Mouse (Mus musculus) embryonic facial prominence, embryonic 12.5 days (tissue): Measurements from ENCODE around the gene Gfod1. TPM values are rescaled to one million over a fixed set of nuclear protein-coding genes. Genes with fewer than 3 reads are reported as not detected.

Experiments used
- ATAC-seq: fragments of 200-750 bp; cut with Nextera tagmentation; 2 replicates; pipeline ENCODE4 v1.8.0; 2017; ENCODE audit not compliant: insufficient number of reproducible peaks, insufficient read depth, low FRiP score, low TSS enrichment
- H3K27ac ChIP-seq: fragments of 300-500 bp; sonication (generic); 2 replicates; pipeline ENCODE4 v1.5.1; 2016; ENCODE audit warnings: mild to moderate bottlenecking
- H3K27me3 ChIP-seq: fragments of 300-500 bp; sonication (generic); 2 replicates; pipeline ENCODE4 v1.6.1; 2016; ENCODE audit warnings: mild to moderate bottlenecking, moderate library complexity
- H3K36me3 ChIP-seq: fragments of 300-500 bp; sonication (generic); 2 replicates; pipeline ENCODE4 v1.6.1; 2016; ENCODE audit warnings: mild to moderate bottlenecking
- H3K4me1 ChIP-seq: fragments of 300-500 bp; sonication (generic); 2 replicates; pipeline ENCODE4 v1.6.1; 2016
- H3K4me2 ChIP-seq: fragments of 300-500 bp; sonication (generic); replicated peaks from 2 replicates; pipeline ENCODE4 v1.6.1; 2016; ENCODE audit warnings: mild to moderate bottlenecking, moderate library complexity
- H3K4me3 ChIP-seq: fragments of 300-500 bp; sonication (generic); 2 replicates; pipeline ENCODE4 v1.5.1; 2016; ENCODE audit warnings: mild to moderate bottlenecking
- H3K9ac ChIP-seq: fragments of 300-500 bp; sonication (generic); 2 replicates; pipeline ENCODE4 v1.6.1; 2016; ENCODE audit warnings: mild to moderate bottlenecking, moderate library complexity
- H3K9me3 ChIP-seq: fragments of 300-500 bp; sonication (generic); 2 replicates; pipeline ENCODE4 v1.6.1; 2016; ENCODE audit warnings: mild to moderate bottlenecking, moderate library complexity
- WGBS: fragments of 180-500 bp; shearing (Covaris S2); methylation state at CpG from one replicate; pipeline ENCODE4 v1.1.7; 2016; 5-methylcytosine and 5-hydroxymethylcytosine counted together
- polyA plus RNA-seq: library from polyadenylated mRNA; unstranded; fragments of >200 nt; fragmentation: Nextera tagmentation; extraction: Ambion mirVana; gene quantifications from 2 replicates; pipeline ENCODE4 v1.2.1, GENCODE M21; 2016

Gfod1 gene
- polyA plus RNA-seq = 0.66 and 0.87 TPM in 2 replicates

DNA sequence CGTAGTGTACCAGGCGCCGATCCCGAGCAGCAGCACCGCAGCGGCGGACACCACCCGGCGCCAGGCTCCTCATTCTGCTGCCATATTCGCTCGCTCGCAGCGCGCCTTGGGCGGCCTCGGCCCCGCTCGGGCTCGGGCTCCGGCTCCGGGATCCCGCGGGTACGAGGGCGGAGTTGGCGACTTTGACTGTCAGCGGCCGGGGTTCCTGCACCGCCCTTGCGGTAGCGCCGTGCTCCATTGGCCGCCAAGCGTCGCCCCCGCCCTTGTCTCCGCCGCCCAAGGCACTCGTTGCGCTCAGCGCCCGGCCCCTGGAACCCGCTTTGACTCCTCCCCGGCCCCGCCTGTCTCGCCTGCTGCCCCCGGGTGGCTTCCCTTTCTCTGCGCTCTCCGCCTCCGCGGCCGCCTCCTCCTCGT is at the start of gene Gfod1:
Gfod1 (minus strand) TSS at position 155 of the 414 bp plus-strand sequence.
- peak within 1 kb of the TSS; percentile 66 for H3K4me3 ChIP-seq
- H3K27me3 ChIP-seq = peaks cover 40% of the 10 kb centered on the region
- peaks cover 16% of the 10 kb centered on the region; the same call in 1 of the 2 replicates for H3K4me1 ChIP-seq
- H3K9me3 ChIP-seq = no peaks in the 10 kb centered on the region
- peak; percentile 93 for ATAC-seq
- peak within 1 kb of the TSS; percentile 99 for H3K4me2 ChIP-seq
- H3K9ac ChIP-seq = peak within 1 kb of the TSS; percentile 71
- peak within 1 kb of the TSS; percentile 67 for H3K27ac ChIP-seq
- WGBS = under 1% methylated on average over 53 of the region's 53 CpGs
- no peaks in the 10 kb centered on the region for H3K36me3 ChIP-seq

DNA sequence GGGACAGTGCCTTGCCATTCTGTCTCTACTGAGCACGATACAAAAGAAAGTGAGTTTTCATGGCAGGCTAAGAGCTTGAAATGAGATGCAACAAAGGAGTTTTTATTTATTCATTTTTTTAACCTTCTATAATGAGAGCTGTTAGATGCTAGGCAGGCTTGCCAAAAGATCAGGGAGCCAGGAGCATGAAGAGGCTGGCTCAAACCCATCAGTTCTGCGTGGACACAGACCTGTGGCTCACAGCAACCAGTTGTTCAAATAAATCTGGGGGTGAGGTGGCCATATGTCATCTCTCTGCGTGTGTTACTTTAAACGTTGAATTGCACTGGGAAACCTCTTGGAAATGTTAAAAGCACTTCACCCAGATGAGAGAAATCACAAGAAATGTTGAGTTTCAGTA is 49.4 kb upstream of the Gfod1 start:
- Histone ChIP-seq H3K4me3 (no peak overlapping the region), H3K4me1 (peaks cover 5% of the 10 kb centered on the region; the same call in 1 of the 2 replicates), H3K36me3 (no peaks in the 10 kb centered on the region), H3K4me2 (no peak overlapping the region), H3K9me3 (no peaks in the 10 kb centered on the region), H3K9ac (no peak overlapping the region), H3K27ac (no peak overlapping the region), H3K27me3 (no peaks in the 10 kb centered on the region)
- ATAC-seq = no peak
- 70% methylated on average over 4 of the region's 4 CpGs for WGBS

DNA sequence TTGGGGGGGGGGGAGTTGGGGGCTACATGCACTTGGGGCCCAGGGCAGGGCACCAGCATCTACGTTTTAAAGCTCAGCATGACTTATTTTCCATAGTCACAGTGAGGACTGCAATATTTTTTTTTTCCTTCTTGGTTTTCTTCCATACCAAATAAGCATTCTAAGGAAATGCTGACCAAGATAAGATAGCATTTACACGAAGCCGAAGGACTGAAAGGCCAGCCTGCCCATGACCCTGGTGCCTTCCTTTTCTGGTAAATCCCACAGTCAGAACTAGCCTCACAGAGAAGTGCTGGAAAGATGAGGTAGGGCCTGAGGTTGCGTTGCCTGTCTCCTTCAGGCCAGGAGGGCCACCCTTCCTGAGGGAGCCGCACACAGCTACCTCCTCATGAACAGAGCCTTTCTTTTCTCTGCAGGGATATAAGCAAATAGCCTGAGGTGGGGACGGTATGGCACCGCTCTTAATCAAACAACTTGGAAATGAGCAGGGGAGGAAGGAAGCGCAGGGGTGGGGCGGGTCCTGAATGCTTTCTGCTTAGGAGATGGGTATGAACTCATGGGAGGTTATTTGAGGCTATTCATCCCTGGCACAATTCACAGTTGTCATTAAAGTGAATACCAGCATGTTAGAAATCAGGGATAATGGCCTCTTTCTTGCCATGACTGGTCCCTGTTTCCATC is 46.7 kb upstream of the Gfod1 start:
- H3K27me3 ChIP-seq = no peaks in the 10 kb centered on the region
- H3K4me1 ChIP-seq = peaks cover 4% of the 10 kb centered on the region; the same call in 1 of the 2 replicates
- ATAC-seq = no peak
- WGBS = 53% methylated on average over 9 of the region's 9 CpGs
- no peak overlapping the region for H3K4me2 ChIP-seq
- no peak overlapping the region for H3K9ac ChIP-seq
- no peaks in the 10 kb centered on the region for H3K36me3 ChIP-seq
- H3K4me3 ChIP-seq = no peak overlapping the region
- no peaks in the 10 kb centered on the region for H3K9me3 ChIP-seq
- H3K27ac ChIP-seq = no peak overlapping the region

DNA sequence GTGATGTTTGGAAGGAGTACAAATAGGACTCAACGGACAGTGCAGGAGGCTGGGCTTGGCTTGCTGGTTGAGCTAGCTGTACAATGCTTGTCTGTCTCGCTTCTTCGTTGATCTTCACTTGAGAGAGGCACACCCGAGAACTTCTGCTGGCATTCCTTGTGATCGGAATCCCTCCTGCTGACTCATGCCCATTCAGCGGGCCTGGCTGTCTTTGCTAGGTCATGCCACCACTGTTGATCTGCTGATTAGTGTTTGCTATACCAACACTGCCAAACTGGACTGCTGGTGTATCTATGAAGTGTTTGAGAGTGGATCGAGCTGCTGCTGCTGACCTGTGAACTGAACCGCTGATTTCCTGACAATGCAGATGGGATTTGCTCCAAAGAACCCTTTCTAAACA is 45.4 kb upstream of the Gfod1 start:
- no peak overlapping the region for H3K27ac ChIP-seq
- no peaks in the 10 kb centered on the region for H3K9me3 ChIP-seq
- H3K4me1 ChIP-seq = no peaks in the 10 kb centered on the region
- H3K4me2 ChIP-seq = no peak overlapping the region
- H3K4me3 ChIP-seq = no peak overlapping the region
- ATAC-seq = no peak
- no peaks in the 10 kb centered on the region for H3K36me3 ChIP-seq
- H3K9ac ChIP-seq = no peak overlapping the region
- WGBS = 85% methylated on average over 8 of the region's 8 CpGs
- no peaks in the 10 kb centered on the region for H3K27me3 ChIP-seq

DNA sequence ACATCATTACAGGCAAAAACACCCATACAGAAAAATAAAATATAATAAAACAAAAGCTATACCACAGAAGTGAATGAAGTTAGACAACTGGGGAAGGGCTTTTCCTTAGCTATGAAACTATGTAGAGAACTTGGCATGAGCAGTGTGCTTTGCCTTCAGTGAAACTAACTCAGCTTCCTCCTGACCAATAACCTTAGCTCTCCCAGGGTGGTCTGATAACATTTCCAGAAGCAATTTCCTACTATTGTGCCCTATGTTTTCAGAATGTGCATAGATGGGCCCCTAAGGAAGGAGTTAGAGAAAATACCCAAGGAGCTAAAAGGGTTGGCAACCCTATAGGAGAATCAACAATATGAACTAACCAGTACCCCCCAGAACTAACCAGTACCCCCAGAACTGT is 42.9 kb upstream of the Gfod1 start:
- Histone ChIP-seq H3K27me3 (no peaks in the 10 kb centered on the region), H3K36me3 (no peaks in the 10 kb centered on the region), H3K4me1 (no peaks in the 10 kb centered on the region), H3K9ac (no peak overlapping the region), H3K4me2 (no peak overlapping the region), H3K27ac (no peak overlapping the region), H3K4me3 (no peak overlapping the region), H3K9me3 (no peaks in the 10 kb centered on the region)
- ATAC-seq = no peak

DNA sequence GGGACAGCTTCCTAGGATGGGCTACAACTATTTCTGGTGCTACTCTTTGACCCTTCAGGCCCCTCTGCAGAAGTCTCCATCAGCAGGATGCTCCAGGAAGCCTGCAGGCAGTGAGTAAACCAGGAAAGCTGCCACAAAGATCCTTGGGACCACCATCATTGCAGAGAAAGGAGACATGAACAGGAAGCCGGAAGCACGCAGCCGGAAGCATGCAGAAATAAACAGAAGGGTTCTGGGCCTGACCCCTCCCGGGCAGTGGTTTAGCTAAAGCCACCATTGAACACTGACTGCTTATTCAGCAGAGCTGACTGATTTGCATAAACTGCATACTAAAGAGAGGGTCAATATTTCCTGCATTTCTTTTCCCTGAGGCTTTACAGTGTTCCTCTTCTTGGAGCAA is 34.7 kb upstream of the Gfod1 start:
- Histone ChIP-seq H3K4me3 (no peak overlapping the region), H3K27me3 (no peaks in the 10 kb centered on the region), H3K9ac (no peak overlapping the region), H3K27ac (no peak overlapping the region), H3K36me3 (no peaks in the 10 kb centered on the region), H3K9me3 (no peaks in the 10 kb centered on the region), H3K4me2 (no peak overlapping the region), H3K4me1 (no peaks in the 10 kb centered on the region)
- 57% methylated on average over 4 of the region's 4 CpGs for WGBS
- no peak for ATAC-seq

DNA sequence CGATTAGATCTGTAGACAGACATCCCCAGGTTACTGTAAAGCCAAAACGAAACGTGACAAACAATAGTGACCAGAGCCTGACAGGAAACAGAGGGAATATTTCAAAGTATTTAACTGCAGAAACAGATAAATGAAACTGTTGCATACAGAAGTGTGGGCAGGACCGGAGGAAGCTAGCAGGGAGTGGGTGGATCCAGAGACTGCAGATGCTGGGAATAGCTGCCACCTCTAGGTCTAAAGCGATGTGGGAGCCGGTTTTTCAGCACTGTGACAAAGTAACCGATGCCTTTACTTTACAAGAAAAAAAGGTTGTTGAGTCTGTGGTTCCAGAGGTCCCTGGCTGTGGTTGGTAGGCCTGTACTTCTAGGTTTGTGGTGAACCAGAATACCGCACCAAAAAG is 34.0 kb upstream of the Gfod1 start:
- no peaks in the 10 kb centered on the region for H3K9me3 ChIP-seq
- 88% methylated on average over 8 of the region's 8 CpGs for WGBS

DNA sequence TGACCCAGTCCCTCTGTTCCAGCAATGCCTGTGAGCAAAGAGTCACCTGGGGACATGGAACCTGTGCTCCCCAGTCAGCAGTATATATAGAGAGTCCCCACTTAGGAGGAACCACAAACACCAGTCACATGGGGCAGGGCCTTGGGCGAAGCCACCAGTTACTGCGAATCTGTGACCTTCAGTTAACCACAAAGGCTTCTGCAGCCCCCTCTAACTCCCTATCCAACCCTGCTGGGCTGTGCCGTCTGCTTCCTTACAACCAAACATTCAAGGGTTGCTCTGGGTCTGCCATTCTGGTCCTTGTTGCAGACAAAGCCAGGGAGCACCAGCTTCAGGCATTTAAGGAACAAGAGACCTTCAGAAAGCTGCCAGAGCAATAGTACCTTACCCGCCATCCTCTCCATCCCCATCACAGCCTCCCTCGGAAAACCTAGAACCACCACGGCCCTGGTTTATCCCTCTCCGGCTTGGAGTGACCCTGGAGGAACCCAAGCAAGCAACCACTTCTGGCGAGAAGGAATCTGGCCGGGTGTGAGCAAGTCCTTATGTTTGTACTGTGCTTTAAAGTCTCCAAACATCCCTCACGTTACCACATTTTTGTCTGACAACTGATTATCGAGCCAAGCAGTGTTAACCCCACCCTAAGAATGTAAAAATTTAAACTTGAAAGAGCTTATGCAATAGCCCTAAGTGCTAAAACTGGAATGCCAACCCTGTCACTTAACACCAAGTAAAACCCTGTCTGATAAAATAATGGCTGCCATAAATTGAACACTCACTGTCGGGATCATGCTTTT is 32.7 kb upstream of the Gfod1 start:
- Histone ChIP-seq H3K27me3 (no peaks in the 10 kb centered on the region), H3K36me3 (no peaks in the 10 kb centered on the region), H3K4me3 (no peak overlapping the region), H3K27ac (peak overlapping the region; percentile 26; the same call in 1 of the 2 replicates), H3K9ac (no peak overlapping the region), H3K4me2 (no peak overlapping the region), H3K9me3 (no peaks in the 10 kb centered on the region), H3K4me1 (peaks cover 4% of the 10 kb centered on the region; the same call in 1 of the 2 replicates)
- ATAC-seq = no peak
- 74% methylated on average over 12 of the region's 12 CpGs for WGBS

More for the DNA sequence above, 34.0 kb upstream of the Gfod1 start:
- Histone ChIP-seq H3K9ac (no peak overlapping the region), H3K4me1 (no peaks in the 10 kb centered on the region), H3K4me2 (no peak overlapping the region), H3K36me3 (no peaks in the 10 kb centered on the region), H3K27ac (no peak overlapping the region), H3K27me3 (no peaks in the 10 kb centered on the region), H3K4me3 (no peak overlapping the region)
- ATAC-seq = no peak

DNA sequence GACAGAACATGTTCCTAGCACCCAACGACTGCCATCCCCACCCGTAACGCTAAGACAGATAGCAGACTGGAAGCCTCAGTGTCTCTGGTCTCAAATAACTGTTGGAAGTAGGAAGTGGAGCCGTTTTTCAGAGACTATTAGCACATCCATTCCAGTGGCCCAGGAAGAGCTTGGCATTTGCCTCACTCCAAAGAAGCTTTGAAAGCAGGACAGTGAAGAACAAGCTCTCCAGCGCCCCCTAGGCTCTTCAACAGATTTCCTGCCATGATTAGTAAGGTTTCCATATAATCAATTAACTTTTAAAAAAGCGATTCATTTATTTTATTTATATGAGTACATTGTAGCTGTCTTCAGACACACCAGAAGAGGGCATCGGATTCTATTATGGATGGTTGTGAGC is 28.6 kb upstream of the Gfod1 start:
- no peak for ATAC-seq
- Histone ChIP-seq H3K4me2 (no peak overlapping the region), H3K27ac (no peak overlapping the region), H3K36me3 (no peaks in the 10 kb centered on the region), H3K4me3 (no peak overlapping the region), H3K4me1 (peaks cover 4% of the 10 kb centered on the region; the same call in 1 of the 2 replicates), H3K9me3 (no peaks in the 10 kb centered on the region), H3K9ac (no peak overlapping the region), H3K27me3 (no peaks in the 10 kb centered on the region)
- 31% methylated on average over 7 of the region's 7 CpGs for WGBS

DNA sequence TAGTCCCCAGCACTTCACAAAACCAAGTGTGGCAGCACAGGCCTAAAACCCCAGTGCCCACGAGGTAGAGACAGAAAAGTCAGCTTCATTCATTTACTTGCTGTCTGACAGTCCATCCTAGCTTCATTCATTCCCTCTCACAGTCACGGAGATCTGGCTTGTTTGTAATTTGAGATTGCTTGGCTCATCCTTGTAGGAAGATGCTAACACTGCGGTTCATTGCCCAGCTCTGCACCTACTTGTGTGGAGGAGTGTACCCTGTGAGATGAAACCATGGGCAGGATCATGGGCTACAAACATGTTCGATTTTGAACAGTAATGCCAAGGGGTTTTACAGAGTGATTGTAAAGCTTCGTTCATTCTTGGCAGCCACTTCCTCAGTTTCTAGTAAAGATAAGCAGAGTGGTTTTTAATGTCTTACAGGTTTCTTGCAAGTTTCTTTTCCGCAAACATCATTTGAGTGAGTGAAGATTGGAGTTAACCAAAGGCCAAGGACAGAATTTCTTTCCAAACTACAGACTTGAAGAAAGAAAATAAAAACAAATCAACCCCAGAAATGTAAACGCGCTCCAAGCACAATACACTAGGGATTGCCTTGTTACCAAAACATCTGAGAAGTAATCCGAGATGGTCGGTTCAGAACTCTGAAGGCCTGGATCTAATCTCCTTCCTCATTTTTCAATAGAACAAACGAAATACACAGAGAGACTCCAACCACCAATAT is 27.9 kb upstream of the Gfod1 start:
- H3K4me1 ChIP-seq = peaks cover 4% of the 10 kb centered on the region; the same call in 1 of the 2 replicates
- H3K9me3 ChIP-seq = no peaks in the 10 kb centered on the region
- peak overlapping the region; percentile 58 for H3K27ac ChIP-seq
- H3K36me3 ChIP-seq = no peaks in the 10 kb centered on the region
- H3K9ac ChIP-seq = no peak overlapping the region
- no peak overlapping the region for H3K4me3 ChIP-seq
- no peak for ATAC-seq
- no peaks in the 10 kb centered on the region for H3K27me3 ChIP-seq
- H3K4me2 ChIP-seq = no peak overlapping the region
- WGBS = 22% methylated on average over 11 of the region's 11 CpGs

DNA sequence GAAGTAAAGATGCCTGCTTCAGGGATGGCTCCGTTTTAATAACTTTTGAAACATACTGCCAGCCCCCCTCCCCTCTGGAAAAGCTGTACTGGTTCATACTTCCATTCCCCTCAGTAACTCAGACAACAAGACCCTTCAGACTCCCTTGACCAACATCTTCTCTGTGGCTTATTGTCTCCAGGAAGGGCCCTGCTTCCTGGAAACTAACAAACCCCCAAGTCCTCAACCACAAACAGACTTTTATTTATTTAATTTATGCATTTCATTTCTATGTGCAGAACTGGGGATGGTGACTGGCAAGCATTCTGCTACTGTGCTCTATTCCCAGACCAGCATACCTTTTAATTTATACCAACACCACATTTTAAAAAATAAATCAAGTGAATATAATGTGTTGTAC is 21.5 kb upstream of the Gfod1 start:
- Histone ChIP-seq H3K27me3 (no peaks in the 10 kb centered on the region), H3K4me2 (no peak overlapping the region), H3K4me3 (no peak overlapping the region), H3K4me1 (no peaks in the 10 kb centered on the region), H3K9ac (no peak overlapping the region), H3K9me3 (no peaks in the 10 kb centered on the region), H3K27ac (no peak overlapping the region), H3K36me3 (no peaks in the 10 kb centered on the region)
- no peak for ATAC-seq
- WGBS = 75% methylated on average over 1 of the region's 1 CpGs
